Mouse (Mus musculus) adipocyte (in vitro differentiated cells): ENCODE results near the gene Epb41l4b.

Experiments used
- DNase-seq: peaks from one replicate; pipeline ENCODE4 v3.0.0-alpha.2; 2016; ENCODE audit warnings: low spot score

Epb41l4b gene

GRCm38 (mm10) chr4:57060319-57060831, 82.9 kb downstream of the Epb41l4b start:
- DNase-seq: no peak

GRCm38 (mm10) chr4:57058623-57059022, 84.6 kb downstream of the Epb41l4b start:
- no peak for DNase-seq

- no peak for DNase-seq
Observed at GRCm38 (mm10) chr4:57057637-57058036, 85.6 kb downstream of the Epb41l4b start.

- DNase-seq: no peak
Observed at GRCm38 (mm10) chr4:57055635-57056034, 87.6 kb downstream of the Epb41l4b start.

GRCm38 (mm10) chr4:57049281-57049921, 93.8 kb downstream of the Epb41l4b start:
- no peak for DNase-seq

GRCm38 (mm10) chr4:57048566-57048965, 94.7 kb downstream of the Epb41l4b start:
- no peak for DNase-seq

- no peak for DNase-seq
Observed at GRCm38 (mm10) chr4:57046160-57046571, 97.1 kb downstream of the Epb41l4b start.

- DNase-seq: no peak
Observed at GRCm38 (mm10) chr4:57043621-57044020, 99.6 kb downstream of the Epb41l4b start.

GRCm38 (mm10) chr4:57041661-57042060, 101.6 kb downstream of the Epb41l4b start:
- no peak for DNase-seq

GRCm38 (mm10) chr4:57041211-57041610, 102.0 kb downstream of the Epb41l4b start:
- no peak for DNase-seq

- no peak for DNase-seq
Observed at GRCm38 (mm10) chr4:57040481-57040880, 102.8 kb downstream of the Epb41l4b start.

- no peak for DNase-seq
Observed at GRCm38 (mm10) chr4:57039127-57040031, 103.9 kb downstream of the Epb41l4b start.

- no peak for DNase-seq
Observed at GRCm38 (mm10) chr4:57037554-57037953, 105.7 kb downstream of the Epb41l4b start.

GRCm38 (mm10) chr4:57034169-57034568, 109.1 kb downstream of the Epb41l4b start:
- no peak for DNase-seq

GRCm38 (mm10) chr4:57031440-57031839, 111.8 kb downstream of the Epb41l4b start:
- no peak for DNase-seq

GRCm38 (mm10) chr4:57027954-57028353, 115.3 kb downstream of the Epb41l4b start:
- no peak for DNase-seq

GRCm38 (mm10) chr4:57023527-57023926, 119.7 kb downstream of the Epb41l4b start:
- DNase-seq: no peak

- no peak for DNase-seq
Observed at GRCm38 (mm10) chr4:57021288-57021687, 121.9 kb downstream of the Epb41l4b start.

- peak; percentile 69 for DNase-seq
Observed at GRCm38 (mm10) chr4:57017229-57017628, 126.0 kb downstream of the Epb41l4b start.

GRCm38 (mm10) chr4:57016366-57017171, 126.7 kb downstream of the Epb41l4b start:
- no peak for DNase-seq

- DNase-seq: no peak
Observed at GRCm38 (mm10) chr4:57015032-57015431, 128.2 kb downstream of the Epb41l4b start.

GRCm38 (mm10) chr4:57011454-57012046, 131.7 kb downstream of the Epb41l4b start:
- no peak for DNase-seq
